Mouse (Mus musculus): ENCODE results near the gene Pacs2.
A peak's percentile ranks its signal among the peaks of the same experiment; 100 is the strongest.

Pacs2 gene

GRCm38 (mm10) chr12:113088026-113088425, 73.7 kb downstream of the Pacs2 start:
- DNase-seq (ENCODE audit: extremely low spot score): no peak

GRCm38 (mm10) chr12:113089107-113089506, 74.8 kb downstream of the Pacs2 start:
- no peak for DNase-seq (ENCODE audit: extremely low spot score)

- no peak for DNase-seq (ENCODE audit: extremely low spot score)
Measured at GRCm38 (mm10) chr12:113090053-113090452, 75.7 kb downstream of the Pacs2 start.

GRCm38 (mm10) chr12:113097040-113097439, 82.7 kb downstream of the Pacs2 start:
- no peak for DNase-seq (ENCODE audit: extremely low spot score)

- peak; percentile 67 for DNase-seq (ENCODE audit: extremely low spot score)
Measured at GRCm38 (mm10) chr12:113097749-113098281, 83.5 kb downstream of the Pacs2 start, which contains the start of gene Mta1. TSS of gene Mta1 (plus strand) at chr12:113098278.

- peak; percentile 46 for DNase-seq (ENCODE audit: extremely low spot score)
Measured at GRCm38 (mm10) chr12:113098530-113099151, 84.3 kb downstream of the Pacs2 start.

- DNase-seq (ENCODE audit: extremely low spot score): no peak
Measured at GRCm38 (mm10) chr12:113099470-113100237, 85.3 kb downstream of the Pacs2 start.

GRCm38 (mm10) chr12:113100448-113101076, 86.3 kb downstream of the Pacs2 start:
- no peak for DNase-seq (ENCODE audit: extremely low spot score)

- DNase-seq (ENCODE audit: extremely low spot score): no peak
Measured at GRCm38 (mm10) chr12:113101251-113101960, 87.1 kb downstream of the Pacs2 start.

GRCm38 (mm10) chr12:113102461-113102860, 88.2 kb downstream of the Pacs2 start:
- DNase-seq (ENCODE audit: extremely low spot score): no peak

GRCm38 (mm10) chr12:113103846-113104451, 89.6 kb downstream of the Pacs2 start:
- no peak for DNase-seq (ENCODE audit: extremely low spot score)

GRCm38 (mm10) chr12:113106386-113106785, 92.1 kb downstream of the Pacs2 start:
- DNase-seq (ENCODE audit: extremely low spot score): no peak

- DNase-seq (ENCODE audit: extremely low spot score): no peak
Measured at GRCm38 (mm10) chr12:113107431-113108124, 93.3 kb downstream of the Pacs2 start.

GRCm38 (mm10) chr12:113108528-113109283, 94.4 kb downstream of the Pacs2 start:
- DNase-seq (ENCODE audit: extremely low spot score): no peak

GRCm38 (mm10) chr12:113109801-113110200, 95.5 kb downstream of the Pacs2 start:
- no peak for DNase-seq (ENCODE audit: extremely low spot score)

GRCm38 (mm10) chr12:113114141-113114540, 99.8 kb downstream of the Pacs2 start:
- DNase-seq (ENCODE audit: extremely low spot score): no peak

- no peak for DNase-seq (ENCODE audit: extremely low spot score)
Measured at GRCm38 (mm10) chr12:113114856-113115538, 100.7 kb downstream of the Pacs2 start.

GRCm38 (mm10) chr12:113119516-113120410, 105.5 kb downstream of the Pacs2 start:
- DNase-seq (ENCODE audit: extremely low spot score): peak; percentile 70

Data from embryo, embryonic 9.5 days (tissue).